Mouse (Mus musculus) stomach, postnatal 0 days (tissue): Measurements from ENCODE around the gene Nmrk2. TPM values are rescaled to one million over a fixed set of nuclear protein-coding genes. Genes with fewer than 3 reads are reported as not detected.

Experiments used
- ATAC-seq: fragments of 200-750 bp; cut with Nextera tagmentation; 2 replicates; pipeline ENCODE4 v1.8.0; 2017; ENCODE audit not compliant: low FRiP score, low TSS enrichment
- DNase-seq: peaks from one replicate; pipeline ENCODE4 v3.0.0-alpha.2; 2016; ENCODE audit warnings: low spot score
- H3K27ac ChIP-seq: fragments of 300-500 bp; sonication (generic); replicated peaks from 2 replicates; pipeline ENCODE4 v1.5.1; 2014; ENCODE audit warnings: mild to moderate bottlenecking, control low read depth
- H3K27me3 ChIP-seq: fragments of 300-500 bp; sonication (generic); 2 replicates; pipeline ENCODE4 v1.6.1; 2014; ENCODE audit warnings: low read length; ENCODE audit not compliant: control insufficient read depth, insufficient read depth
- H3K36me3 ChIP-seq: fragments of 300-500 bp; sonication (generic); 2 replicates; pipeline ENCODE4 v1.6.1; 2014; ENCODE audit warnings: low read length, mixed read lengths; ENCODE audit not compliant: control insufficient read depth, insufficient read depth
- H3K4me1 ChIP-seq: fragments of 300-500 bp; sonication (generic); replicated peaks from 2 replicates; pipeline ENCODE4 v1.6.1; 2014; ENCODE audit warnings: antibody characterized with exemption; ENCODE audit not compliant: control insufficient read depth, insufficient read depth
- H3K4me2 ChIP-seq: fragments of 300-500 bp; sonication (generic); replicated peaks from 2 replicates; pipeline ENCODE4 v1.6.1; 2014; ENCODE audit warnings: low read depth, mild to moderate bottlenecking, control low read depth, moderate library complexity
- H3K4me3 ChIP-seq: fragments of 300-500 bp; sonication (generic); 2 replicates; pipeline ENCODE4 v1.5.1; 2014; ENCODE audit warnings: low read depth, low read length, control low read depth
- H3K9ac ChIP-seq: fragments of 300-500 bp; sonication (generic); 2 replicates; pipeline ENCODE4 v1.6.1; 2014; ENCODE audit warnings: mild to moderate bottlenecking, low read length, control low read depth, mixed read lengths
- H3K9me3 ChIP-seq: fragments of 300-500 bp; sonication (generic); 2 replicates; pipeline ENCODE4 v1.6.1; 2016; ENCODE audit warnings: low read length; ENCODE audit not compliant: control insufficient read depth
- CTCF ChIP-seq: IDR thresholded peaks from 2 replicates; pipeline ENCODE4 v1.5.1; 2016; ENCODE audit warnings: antibody characterized with exemption, low read depth, mild to moderate bottlenecking, moderate library complexity
- EP300 ChIP-seq: optimal IDR thresholded peaks from 2 replicates; pipeline ENCODE3; 2016; ENCODE audit warnings: antibody characterized with exemption
- WGBS: fragments of 180-500 bp; shearing (Covaris S2); extraction: QIAGEN DNeasy Blood & Tissue Kit; methylation state at CpG from one replicate; pipeline ENCODE4 v1.1.7; 2014; 5-methylcytosine and 5-hydroxymethylcytosine counted together
- polyA plus RNA-seq: library from polyadenylated mRNA; unstranded; fragments of >200 nt; fragmentation: Nextera tagmentation; extraction: Ambion mirVana; gene quantifications from 2 replicates; pipeline ENCODE4 v1.2.1, GENCODE M21; 2015

The Nmrk2 gene
- polyA plus RNA-seq, 1 experiment from 2014 or later, result 0.07 TPM

- no peaks in the 10 kb centered on the region for H3K9me3 ChIP-seq
- no peak overlapping the region for H3K27ac ChIP-seq
- no peaks in the 10 kb centered on the region for H3K4me1 ChIP-seq
- no peak for DNase-seq
- no peak for ATAC-seq
- H3K4me3 ChIP-seq, result no peak overlapping the region
- no peak for TF ChIP-seq EP300
- no peak for TF ChIP-seq CTCF
- H3K9ac ChIP-seq, result no peak overlapping the region
- no peaks in the 10 kb centered on the region for H3K27me3 ChIP-seq
- no peak overlapping the region for H3K4me2 ChIP-seq
- WGBS, result 93% methylated on average over 16 of the region's 16 CpGs
- H3K36me3 ChIP-seq, result no peaks in the 10 kb centered on the region
These were observed 40.2 kb upstream of the Nmrk2 start for GRCm38 (mm10) chr10:81242021-81242420.

- H3K9ac ChIP-seq, result no peak overlapping the region
- no peak overlapping the region for H3K4me3 ChIP-seq
- peak; percentile 79 for TF ChIP-seq CTCF
- TF ChIP-seq EP300, result no peak
- DNase-seq, result peak; percentile 79
- no peaks in the 10 kb centered on the region for H3K36me3 ChIP-seq
- WGBS, result 31% methylated on average over 13 of the region's 13 CpGs
- no peak for ATAC-seq
- no peaks in the 10 kb centered on the region for H3K27me3 ChIP-seq
- H3K9me3 ChIP-seq, result no peaks in the 10 kb centered on the region
- H3K4me2 ChIP-seq, result no peak overlapping the region
- no peaks in the 10 kb centered on the region for H3K4me1 ChIP-seq
- no peak overlapping the region for H3K27ac ChIP-seq
These were observed 39.0 kb upstream of the Nmrk2 start for GRCm38 (mm10) chr10:81240876-81241275.

GRCm38 (mm10) chr10:81238618-81239017, 36.8 kb upstream of the Nmrk2 start:
- TF ChIP-seq CTCF (no peak), EP300 (no peak)
- ATAC-seq (no peak), DNase-seq (no peak)
- H3K4me1 ChIP-seq, result no peaks in the 10 kb centered on the region
- no peaks in the 10 kb centered on the region for H3K9me3 ChIP-seq
- H3K27ac ChIP-seq, result no peak overlapping the region
- no peaks in the 10 kb centered on the region for H3K27me3 ChIP-seq
- 70% methylated on average over 2 of the region's 2 CpGs for WGBS
- H3K36me3 ChIP-seq, result no peaks in the 10 kb centered on the region
- no peak overlapping the region for H3K9ac ChIP-seq
- H3K4me2 ChIP-seq, result no peak overlapping the region
- H3K4me3 ChIP-seq, result no peak overlapping the region

- ATAC-seq (no peak), DNase-seq (no peak)
- TF ChIP-seq EP300 (no peak), CTCF (no peak)
- no peak overlapping the region for H3K4me3 ChIP-seq
- no peak overlapping the region for H3K4me2 ChIP-seq
- H3K36me3 ChIP-seq, result no peaks in the 10 kb centered on the region
- no peaks in the 10 kb centered on the region for H3K4me1 ChIP-seq
- no peak overlapping the region for H3K27ac ChIP-seq
- H3K9ac ChIP-seq, result no peak overlapping the region
- WGBS, result 86% methylated on average over 12 of the region's 12 CpGs
- no peaks in the 10 kb centered on the region for H3K9me3 ChIP-seq
- H3K27me3 ChIP-seq, result no peaks in the 10 kb centered on the region
These were observed 34.8 kb upstream of the Nmrk2 start for GRCm38 (mm10) chr10:81236471-81237268.

GRCm38 (mm10) chr10:81234206-81234605, 32.4 kb upstream of the Nmrk2 start:
- no peak for ATAC-seq
- Histone ChIP-seq H3K4me3 (no peak overlapping the region), H3K9ac (no peak overlapping the region), H3K4me2 (no peak overlapping the region), H3K36me3 (no peaks in the 10 kb centered on the region), H3K4me1 (no peaks in the 10 kb centered on the region), H3K27me3 (peaks cover 3% of the 10 kb centered on the region; the same call in 1 of the 2 replicates), H3K9me3 (no peaks in the 10 kb centered on the region), H3K27ac (no peak overlapping the region)
- WGBS, result 61% methylated on average over 6 of the region's 6 CpGs
- DNase-seq, result no peak
- no peak for TF ChIP-seq EP300
- no peak for TF ChIP-seq CTCF

GRCm38 (mm10) chr10:81233226-81233585, 31.4 kb upstream of the Nmrk2 start:
- Histone ChIP-seq H3K9me3 (no peaks in the 10 kb centered on the region), H3K27me3 (peaks cover 3% of the 10 kb centered on the region; the same call in 1 of the 2 replicates), H3K9ac (peak overlapping the region; percentile 77), H3K27ac (peak overlapping the region; percentile 81), H3K36me3 (no peaks in the 10 kb centered on the region), H3K4me2 (peak overlapping the region; percentile 67), H3K4me1 (no peaks in the 10 kb centered on the region), H3K4me3 (peak overlapping the region; percentile 67)
- DNase-seq (no peak), ATAC-seq (no peak; the same call in 1 of the 2 replicates)
- WGBS, result 4% methylated on average over 20 of the region's 28 CpGs
- no peak for TF ChIP-seq CTCF
- TF ChIP-seq EP300, result no peak
